Mouse (Mus musculus): ENCODE results near the gene Olfr110.
"Not testable (repeated sequence)": the region's sequence is repeated elsewhere in the genome, so short reads cannot be mapped to it uniquely, and the experiment has no call there.

- TF ChIP-seq POLR2A (IDR thresholded peaks at IDR 0.05; ENCODE audit: borderline replicate concordance, extremely low read depth, low read depth, low read length); CTCF (IDR thresholded peaks at IDR 0.05; ENCODE audit: insufficient read depth, low read length): not testable (repeated sequence)
Observed at GRCm38 (mm10) chr17:37524612-37525011, 32.3 kb downstream of the Olfr110 start.
